Mouse (Mus musculus) thymus, postnatal 10 days (tissue): ENCODE data around the gene Atp1b1.

Source experiments
- DNase-seq, 2 experiments: peaks; one replicate each; pipeline ENCODE4 v3.0.0; 2021; ENCODE audit warnings: low spot score in 2 of 2

Gene Atp1b1

DNA sequence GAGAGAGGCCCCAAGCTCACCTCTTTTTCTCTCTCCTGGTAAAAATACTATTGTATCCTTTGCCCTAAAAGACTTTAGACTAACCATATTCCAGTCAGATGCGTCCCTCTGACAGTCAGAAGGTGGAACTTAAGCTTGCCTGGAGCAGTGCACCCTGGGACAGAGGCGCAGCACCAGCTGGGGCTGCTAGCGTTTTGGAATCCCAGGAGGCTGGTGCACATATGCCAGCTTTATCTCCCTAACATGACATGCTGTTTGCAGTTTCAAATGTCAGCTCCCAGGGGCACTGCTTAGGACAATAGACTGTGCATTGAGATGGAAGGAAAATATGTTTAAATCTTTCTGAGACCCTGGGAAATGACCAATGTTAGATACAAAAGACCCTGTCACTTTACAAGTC, 66.0 kb downstream of the Atp1b1 start:
- DNase-seq, result no peak

- DNase-seq, result no peak
Observed at GRCm38 (mm10) chr1:164389743-164390142, 68.4 kb downstream of the Atp1b1 start.
